Mouse (Mus musculus) liver, embryonic 14.5 days (tissue): ENCODE measurements at regions not wholly inside any gene's neighbourhood (a gene's known extent, or its start where the extent isn't known, plus 50 kb on each side); places are given as distances from the start of the nearest gene placed in this dataset.

Experiments used
- CTCF ChIP-seq: IDR thresholded peaks from 2 replicates; pipeline ENCODE4 v1.5.1; 2016; ENCODE audit warnings: antibody characterized with exemption, low read depth, control low read depth
- EP300 ChIP-seq: IDR thresholded peaks from 2 replicates; pipeline ENCODE4 v1.6.1; 2016; ENCODE audit warnings: antibody characterized with exemption, low read depth

DNA sequence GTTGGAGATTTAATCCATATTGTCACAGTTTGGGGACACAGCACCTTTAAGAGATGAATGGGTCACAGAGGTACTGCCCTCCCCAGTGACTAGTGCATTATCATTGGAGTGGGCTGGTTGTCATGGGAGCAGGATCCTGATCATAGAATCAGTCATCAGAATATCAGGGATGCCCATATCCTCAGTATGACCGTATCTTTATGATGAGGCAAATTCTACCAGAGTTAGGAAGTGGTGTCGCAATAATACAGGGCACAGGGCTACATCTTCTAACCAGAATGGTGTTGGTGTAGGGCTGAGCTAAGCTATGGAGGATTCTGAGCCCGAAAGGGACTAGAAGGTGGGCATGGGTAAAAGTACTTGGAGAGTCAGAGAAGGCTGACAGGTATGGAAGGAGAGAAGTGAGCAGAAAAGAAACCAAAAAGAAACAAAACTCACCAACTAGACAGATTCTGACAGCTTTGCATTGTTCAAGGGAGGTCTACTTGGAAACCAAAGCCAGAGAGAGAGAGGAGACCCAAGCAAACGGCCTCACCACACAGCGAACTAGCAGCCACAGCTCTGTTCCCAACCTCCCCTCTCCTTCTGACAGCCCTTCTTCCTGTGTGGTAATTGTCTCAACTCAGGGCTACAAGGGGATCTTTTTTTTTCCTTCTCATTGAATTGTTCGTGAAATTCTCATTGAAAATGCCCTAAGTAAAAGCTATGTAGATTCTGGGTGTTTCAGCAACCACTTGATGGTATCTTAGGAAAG lies 129.2 kb downstream of the Lrrc30 start:
- TF ChIP-seq EP300 (no peak), CTCF (no peak)
